Mouse (Mus musculus): ENCODE results near the gene Zfhx3. TPM values are rescaled to one million over a fixed set of nuclear protein-coding genes. Genes with fewer than 3 reads are reported as not detected.
A peak's percentile ranks its signal among the peaks of the same experiment; 100 is the strongest.

Gene Zfhx3
- polyA plus RNA-seq, 1 experiment from 2014 or later: 22.0 TPM

DNA sequence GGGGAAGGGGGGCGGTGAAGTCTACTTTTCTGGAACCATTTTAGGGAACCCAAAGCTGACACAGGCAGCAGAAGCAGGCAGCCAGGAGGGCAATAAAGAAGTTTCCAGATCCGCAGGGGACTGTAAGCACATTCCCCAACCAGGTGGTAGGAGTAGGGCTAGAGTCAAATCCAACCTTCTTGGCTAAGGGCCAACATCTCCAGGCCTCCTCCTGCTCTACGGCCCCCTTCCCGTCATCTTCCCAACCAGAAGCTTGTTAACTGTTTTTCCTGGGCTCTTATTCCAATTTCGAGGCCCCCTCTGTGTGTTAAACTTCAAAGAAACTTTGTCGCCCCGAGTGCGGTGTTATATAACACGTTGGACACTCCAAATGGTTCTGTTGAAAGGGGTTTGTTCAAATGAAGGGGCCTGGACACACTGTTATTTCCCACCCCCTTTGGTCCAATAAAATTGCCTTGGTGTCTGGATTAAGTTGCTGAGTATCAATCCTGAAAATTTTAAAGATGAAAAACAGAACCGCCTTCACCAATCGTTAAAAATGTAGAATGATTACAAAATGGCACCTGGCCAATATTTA is 729.6 kb downstream of the Zfhx3 start:
- Histone ChIP-seq H3K4me1 (replicated peaks) (0 out of 2 replicates have a peak, but pooled peaks cover 8% of the 10 kb centered on the region), H3K9me3 (no peaks in the 10 kb centered on the region), H3K36me3 (no peaks in the 10 kb centered on the region), H3K4me3 (no peak overlapping the region), H3K27ac (no peak overlapping the region), H3K27me3 (ENCODE audit: insufficient read depth, poor library complexity, severe bottlenecking) (no peaks in the 10 kb centered on the region; the same call in none of the 2 replicates)
- no peak for DNase-seq (ENCODE audit: low spot score)
- WGBS: 86% methylated on average over 11 of the region's 11 CpGs

DNA sequence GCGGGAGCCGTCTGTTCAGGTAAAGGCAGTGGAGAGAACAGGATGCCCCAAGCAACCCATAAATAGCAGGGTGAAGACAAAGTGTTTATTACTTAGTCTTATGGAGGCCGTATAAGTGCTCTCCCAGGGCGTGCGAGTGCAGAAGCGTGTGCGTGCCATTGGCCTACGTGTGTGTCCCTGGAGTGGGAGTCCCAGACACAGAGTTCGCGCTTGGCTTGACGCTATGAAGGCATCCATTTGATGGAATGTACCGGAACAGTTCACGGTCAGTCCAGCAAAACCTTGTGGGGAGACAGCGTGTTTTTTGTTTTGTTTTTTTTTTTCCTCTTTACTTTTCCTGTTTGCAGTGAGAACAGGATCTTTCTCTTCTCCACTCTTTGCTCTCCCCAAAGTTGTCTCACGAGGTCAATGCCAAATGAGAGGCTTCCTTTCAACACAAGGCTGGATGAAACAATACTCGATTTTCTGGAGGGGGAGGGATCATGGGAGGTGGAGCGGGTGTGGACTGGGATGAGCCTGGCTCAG is 732.6 kb downstream of the Zfhx3 start:
- H3K36me3 ChIP-seq: no peaks in the 10 kb centered on the region
- 0 out of 2 replicates have a peak, but pooled peaks cover 8% of the 10 kb centered on the region for H3K4me1 ChIP-seq (replicated peaks)
- no peak overlapping the region for H3K27ac ChIP-seq
- no peak for DNase-seq (ENCODE audit: low spot score)
- no peaks in the 10 kb centered on the region for H3K9me3 ChIP-seq
- H3K27me3 ChIP-seq (ENCODE audit: insufficient read depth, poor library complexity, severe bottlenecking): no peaks in the 10 kb centered on the region; the same call in none of the 2 replicates
- H3K4me3 ChIP-seq: no peak overlapping the region
- WGBS: 73% methylated on average over 17 of the region's 17 CpGs

GRCm38 (mm10) chr8:108689694-108690093 is 747.2 kb downstream of the Zfhx3 start:
- no peak for DNase-seq (ENCODE audit: low spot score)
- H3K27me3 ChIP-seq (ENCODE audit: insufficient read depth, poor library complexity, severe bottlenecking): peaks cover 45% of the 10 kb centered on the region
- no peak overlapping the region for H3K4me3 ChIP-seq
- H3K4me1 ChIP-seq (replicated peaks): peaks cover 29% of the 10 kb centered on the region
- H3K9me3 ChIP-seq: no peaks in the 10 kb centered on the region
- no peak overlapping the region for H3K27ac ChIP-seq
- WGBS: 90% methylated on average over 9 of the region's 9 CpGs
- no peaks in the 10 kb centered on the region for H3K36me3 ChIP-seq

DNA sequence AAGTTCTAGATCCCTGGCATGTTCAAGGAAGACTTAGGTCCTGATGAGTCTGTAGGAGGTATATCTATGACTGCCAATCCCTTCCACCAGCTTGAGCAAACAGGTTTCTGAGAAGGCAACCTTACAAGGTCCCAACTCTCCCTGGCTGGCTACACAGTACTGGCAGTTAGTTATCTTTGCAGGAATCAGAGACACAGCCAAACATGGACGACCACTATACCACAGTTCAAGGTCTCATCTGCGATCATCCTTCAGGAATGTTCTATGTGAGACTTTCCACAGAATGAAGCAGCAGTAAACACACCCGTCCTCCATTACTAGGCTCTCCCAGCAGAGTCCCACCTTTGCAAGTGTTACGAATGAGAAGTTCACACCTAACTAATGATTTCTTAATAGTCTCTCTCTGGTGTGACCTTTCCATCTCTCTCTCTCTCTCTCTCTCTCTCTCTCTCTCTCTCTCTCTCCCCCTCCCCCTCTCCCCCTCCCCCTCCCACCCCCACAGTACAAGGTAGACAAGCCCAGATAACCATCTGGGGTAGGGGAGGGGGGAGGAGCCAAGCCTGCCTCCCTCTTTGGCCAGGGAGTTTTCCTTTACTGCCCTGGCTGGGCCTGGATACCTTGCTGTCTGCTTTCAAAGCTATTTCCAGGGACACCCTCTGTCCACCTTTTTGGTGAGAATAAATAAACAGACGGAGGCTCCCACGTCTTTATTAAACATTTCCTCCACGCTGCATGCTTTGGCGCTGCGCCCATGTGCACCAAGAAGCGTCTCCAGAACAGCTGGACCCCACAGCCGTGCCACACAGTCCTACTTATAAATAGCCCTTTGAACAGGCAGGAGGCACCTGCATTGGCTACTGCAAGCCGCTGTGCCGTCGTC is 748.4 kb downstream of the Zfhx3 start:
- Histone ChIP-seq H3K4me3 (peak overlapping the region; percentile 45; the same call in 1 of the 2 replicates), H3K27ac (peak overlapping the region; percentile 26; the same call in 1 of the 2 replicates), H3K4me1 (replicated peaks) (peaks cover 37% of the 10 kb centered on the region), H3K36me3 (no peaks in the 10 kb centered on the region), H3K27me3 (ENCODE audit: insufficient read depth, poor library complexity, severe bottlenecking) (peaks cover 57% of the 10 kb centered on the region), H3K9me3 (no peaks in the 10 kb centered on the region)
- no peak for DNase-seq (ENCODE audit: low spot score)
- WGBS: 33% methylated on average over 14 of the region's 14 CpGs

DNA sequence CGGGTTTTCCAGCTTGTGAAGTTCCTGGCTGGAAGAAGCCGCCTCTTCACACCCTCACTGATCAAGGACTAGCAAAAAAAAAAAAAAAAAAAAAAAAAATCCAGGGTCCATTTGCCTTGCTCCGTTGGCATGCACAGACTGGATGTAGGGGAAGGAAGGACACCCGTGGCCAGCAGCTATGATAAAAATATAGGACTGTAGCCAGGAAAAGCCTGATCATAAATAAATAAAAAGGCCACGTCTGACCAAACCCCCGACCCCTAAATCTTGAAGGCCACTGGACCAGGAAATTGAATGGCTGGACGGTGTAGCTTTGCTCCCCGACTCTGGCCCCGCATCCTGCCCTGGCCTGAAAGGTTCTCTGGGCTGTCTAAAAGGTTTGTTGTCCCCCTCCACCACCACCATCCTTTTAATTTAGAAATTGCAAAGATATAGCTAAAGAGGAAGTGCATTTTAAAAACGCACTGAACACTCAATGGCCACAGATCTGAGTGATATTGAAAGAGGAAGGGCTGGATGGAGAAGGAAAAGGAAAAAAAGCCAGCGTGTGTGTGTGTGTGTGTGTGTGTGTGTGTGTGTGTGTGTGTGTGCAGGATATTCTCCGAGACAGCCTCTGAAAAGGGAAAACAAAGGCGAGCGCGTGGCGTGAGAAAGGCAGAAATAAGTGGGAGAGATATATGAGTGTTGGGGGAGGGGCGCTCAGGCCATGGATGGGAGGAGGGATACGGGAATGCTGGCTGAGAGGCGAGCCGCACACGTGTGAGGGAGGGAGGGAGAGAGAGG is 749.2 kb downstream of the Zfhx3 start:
- peaks cover 45% of the 10 kb centered on the region for H3K4me1 ChIP-seq (replicated peaks)
- DNase-seq (ENCODE audit: low spot score): peak; percentile 63
- H3K36me3 ChIP-seq: no peaks in the 10 kb centered on the region
- H3K27me3 ChIP-seq (ENCODE audit: insufficient read depth, poor library complexity, severe bottlenecking): peaks cover 65% of the 10 kb centered on the region
- H3K9me3 ChIP-seq: no peaks in the 10 kb centered on the region
- 2% methylated on average over 21 of the region's 21 CpGs for WGBS
- H3K4me3 ChIP-seq: peak overlapping the region; percentile 45
- peak overlapping the region; percentile 71 for H3K27ac ChIP-seq

DNA sequence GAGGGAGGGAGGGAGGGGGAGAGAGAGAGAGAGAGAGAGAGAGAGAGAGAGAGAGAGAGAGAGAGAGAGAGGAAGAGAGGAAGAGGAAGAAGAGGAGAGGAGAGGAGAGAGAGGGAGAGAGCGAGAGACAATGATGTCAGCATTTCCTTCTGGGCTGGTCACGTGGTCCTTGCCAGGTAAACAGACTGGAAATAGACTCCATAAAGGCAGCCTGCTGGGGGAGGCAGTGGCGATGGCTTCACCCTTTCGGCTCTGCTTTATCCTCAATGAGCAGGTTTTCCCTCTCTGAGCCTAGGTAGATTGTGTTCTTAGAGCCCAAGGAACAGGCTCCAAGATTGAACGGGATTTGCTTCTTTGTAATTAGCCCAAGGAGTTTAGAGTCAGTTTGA is 749.8 kb downstream of the Zfhx3 start:
- Histone ChIP-seq H3K27ac (peak overlapping the region; percentile 71), H3K4me1 (replicated peaks) (peaks cover 49% of the 10 kb centered on the region), H3K9me3 (no peaks in the 10 kb centered on the region), H3K4me3 (peak overlapping the region; percentile 45), H3K27me3 (ENCODE audit: insufficient read depth, poor library complexity, severe bottlenecking) (peaks cover 71% of the 10 kb centered on the region), H3K36me3 (no peaks in the 10 kb centered on the region)
- 2% methylated on average over 5 of the region's 5 CpGs for WGBS
- DNase-seq (ENCODE audit: low spot score): peak; percentile 49

GRCm38 (mm10) chr8:108692669-108693665 is 750.5 kb downstream of the Zfhx3 start:
- Histone ChIP-seq H3K4me1 (replicated peaks) (peaks cover 56% of the 10 kb centered on the region), H3K27ac (peak overlapping the region; percentile 71; the same call in 1 of the 2 replicates), H3K36me3 (no peaks in the 10 kb centered on the region), H3K4me3 (peak overlapping the region; percentile 45; the same call in 1 of the 2 replicates), H3K9me3 (no peaks in the 10 kb centered on the region), H3K27me3 (ENCODE audit: insufficient read depth, poor library complexity, severe bottlenecking) (peaks cover 78% of the 10 kb centered on the region)
- no peak for DNase-seq (ENCODE audit: low spot score)
- 63% methylated on average over 6 of the region's 6 CpGs for WGBS

DNA sequence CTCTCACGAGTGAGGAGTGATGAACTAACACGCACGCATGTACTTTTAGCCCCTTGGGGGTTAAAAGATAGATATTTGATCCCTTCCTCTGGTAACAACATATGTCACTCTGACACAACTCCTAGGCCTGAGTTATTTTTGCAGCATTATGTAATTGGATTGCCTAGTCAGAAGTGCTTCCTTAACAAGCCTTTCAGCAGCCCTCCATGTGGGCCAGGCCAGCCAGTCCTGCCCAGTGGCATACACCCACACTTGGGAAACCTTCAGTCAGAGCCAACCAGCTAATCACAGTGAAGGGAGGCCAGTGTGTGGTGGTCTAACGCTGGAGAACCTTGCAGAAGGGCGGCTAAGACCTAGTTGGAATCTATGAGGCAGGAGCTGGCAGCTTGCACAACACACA is 751.4 kb downstream of the Zfhx3 start:
- no peak for DNase-seq (ENCODE audit: low spot score)
- H3K27ac ChIP-seq: no peak overlapping the region
- H3K4me1 ChIP-seq (replicated peaks): peaks cover 63% of the 10 kb centered on the region
- no peaks in the 10 kb centered on the region for H3K36me3 ChIP-seq
- no peaks in the 10 kb centered on the region for H3K9me3 ChIP-seq
- no peak overlapping the region for H3K4me3 ChIP-seq
- 63% methylated on average over 5 of the region's 5 CpGs for WGBS
- H3K27me3 ChIP-seq (ENCODE audit: insufficient read depth, poor library complexity, severe bottlenecking): peaks cover 86% of the 10 kb centered on the region

- Histone ChIP-seq H3K4me3 (no peak overlapping the region), H3K36me3 (no peaks in the 10 kb centered on the region), H3K9me3 (no peaks in the 10 kb centered on the region), H3K27me3 (ENCODE audit: insufficient read depth, poor library complexity, severe bottlenecking) (peaks cover 93% of the 10 kb centered on the region), H3K4me1 (replicated peaks) (peaks cover 70% of the 10 kb centered on the region), H3K27ac (no peak overlapping the region)
- WGBS: 32% methylated on average over 6 of the region's 6 CpGs
- DNase-seq (ENCODE audit: low spot score): no peak
These were observed 752.1 kb downstream of the Zfhx3 start for GRCm38 (mm10) chr8:108694516-108694915.

DNA sequence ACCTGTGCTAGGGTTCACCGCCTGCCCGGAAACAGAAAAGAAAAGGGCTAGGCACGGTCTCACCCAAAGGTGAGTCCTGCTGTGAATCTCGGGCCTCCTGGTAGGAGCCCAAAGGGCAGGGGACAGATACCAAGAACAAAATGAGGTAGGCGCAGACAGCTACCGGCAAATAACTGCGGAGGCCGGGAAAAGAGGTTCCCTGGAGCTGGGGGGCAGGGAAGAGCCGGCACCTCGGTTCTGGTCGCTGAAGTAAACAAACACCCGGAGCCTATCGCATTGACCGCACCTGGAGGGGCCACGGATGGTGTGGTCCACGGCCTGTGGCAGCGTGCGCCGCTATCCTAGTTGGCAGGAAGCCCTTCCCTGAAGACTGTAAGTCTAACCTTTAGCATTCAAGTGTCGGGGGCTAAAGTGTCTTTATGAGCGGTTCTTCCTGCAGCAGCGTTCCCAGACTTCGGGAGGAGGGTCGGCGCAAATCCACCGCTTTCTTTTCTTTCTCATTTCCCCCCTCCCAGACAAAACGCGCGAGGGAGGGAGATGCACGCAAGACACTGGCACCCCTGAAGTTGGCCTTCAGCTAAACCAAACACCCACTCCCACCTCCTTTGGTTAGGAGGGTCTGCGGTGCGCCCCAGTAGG is 752.9 kb downstream of the Zfhx3 start:
- no peak for DNase-seq (ENCODE audit: low spot score)
- H3K27ac ChIP-seq: peak overlapping the region; percentile 62
- WGBS: 2% methylated on average over 32 of the region's 32 CpGs

DNA sequence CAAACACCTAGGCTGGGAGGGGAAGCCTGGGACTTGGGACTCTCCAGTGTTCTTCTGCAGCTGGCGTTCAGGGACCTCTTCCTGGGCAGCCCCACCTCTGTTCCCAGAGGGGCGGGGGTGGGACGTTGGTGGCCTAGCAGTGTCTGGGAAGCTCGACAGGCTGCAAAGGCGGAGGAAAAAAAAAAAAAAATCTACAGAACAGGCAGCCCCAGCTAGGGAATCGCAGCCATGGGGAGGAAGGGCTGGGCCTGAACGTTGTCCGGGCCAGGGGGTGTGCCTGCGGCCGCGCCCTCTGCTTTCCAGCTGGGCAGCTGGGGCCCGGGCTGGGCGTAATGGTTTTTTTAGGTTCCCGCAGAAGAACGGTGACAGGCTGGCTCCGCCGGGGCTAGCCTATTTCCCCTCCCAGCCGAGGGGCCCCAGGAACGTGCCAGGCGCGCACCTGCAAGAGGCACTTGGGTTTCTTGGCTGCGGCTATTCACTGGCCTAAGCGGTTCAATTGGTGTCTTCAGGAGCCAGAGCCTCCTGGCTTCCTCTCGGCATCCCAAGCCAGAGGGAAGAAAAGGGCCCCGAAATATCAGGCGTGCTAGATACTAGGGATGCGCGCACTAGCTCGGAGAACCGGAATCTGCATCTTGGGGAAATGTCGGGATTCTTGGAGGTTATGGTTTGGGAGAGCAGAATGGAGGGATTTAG is 753.6 kb downstream of the Zfhx3 start:
- Histone ChIP-seq H3K27me3 (ENCODE audit: insufficient read depth, poor library complexity, severe bottlenecking) (peaks cover 94% of the 10 kb centered on the region), H3K36me3 (no peaks in the 10 kb centered on the region), H3K4me3 (peak overlapping the region; percentile 49), H3K4me1 (replicated peaks) (peaks cover 79% of the 10 kb centered on the region), H3K27ac (peak overlapping the region; percentile 62), H3K9me3 (no peaks in the 10 kb centered on the region)
- under 1% methylated on average over 31 of the region's 31 CpGs for WGBS
- peak; percentile 54 for DNase-seq (ENCODE audit: low spot score)

More for the DNA sequence above, 752.9 kb downstream of the Zfhx3 start:
- Histone ChIP-seq H3K9me3 (no peaks in the 10 kb centered on the region), H3K27me3 (ENCODE audit: insufficient read depth, poor library complexity, severe bottlenecking) (peaks cover 94% of the 10 kb centered on the region), H3K4me3 (peak overlapping the region; percentile 49), H3K36me3 (no peaks in the 10 kb centered on the region), H3K4me1 (replicated peaks) (peaks cover 78% of the 10 kb centered on the region)

Measured in hindbrain, embryonic 10.5 days (tissue).